Mouse (Mus musculus) A20 (cell line): ENCODE measurements around the gene Bcat1.

Experiments
- DNase-seq: peaks from one replicate; pipeline ENCODE4 v3.0.0-alpha.2; 2011; ENCODE audit warnings: low read depth, low spot score

The Bcat1 gene

GRCm38 (mm10) chr6:145056102-145056501 lies 19.9 kb downstream of the Bcat1 start:
- DNase-seq: no peak

- DNase-seq: no peak
Observed at GRCm38 (mm10) chr6:145055277-145055858, 20.6 kb downstream of the Bcat1 start.

DNA sequence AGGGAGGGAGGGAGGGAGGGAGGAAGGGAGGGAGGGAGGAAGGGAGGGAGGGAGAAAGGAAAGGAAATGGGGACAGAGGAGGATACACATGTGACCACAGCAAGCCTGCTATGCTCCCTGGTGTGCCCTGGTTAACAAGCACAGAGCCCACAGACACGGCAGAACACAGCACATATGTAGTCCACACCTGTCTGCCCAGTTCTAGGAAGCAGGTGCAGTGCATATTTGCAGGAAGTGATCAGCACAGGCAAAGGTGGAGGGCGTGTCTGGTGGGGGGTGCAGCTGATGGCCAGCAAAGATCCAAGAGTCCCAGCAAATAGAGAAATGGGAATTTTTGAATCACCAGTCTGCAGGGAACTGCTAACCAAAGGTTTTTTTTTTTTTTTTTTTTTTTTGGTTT lies 23.3 kb downstream of the Bcat1 start:
- DNase-seq: no peak

GRCm38 (mm10) chr6:145050899-145051298 lies 25.1 kb downstream of the Bcat1 start:
- no peak for DNase-seq

GRCm38 (mm10) chr6:145048131-145048997 lies 27.6 kb downstream of the Bcat1 start:
- no peak for DNase-seq

DNA sequence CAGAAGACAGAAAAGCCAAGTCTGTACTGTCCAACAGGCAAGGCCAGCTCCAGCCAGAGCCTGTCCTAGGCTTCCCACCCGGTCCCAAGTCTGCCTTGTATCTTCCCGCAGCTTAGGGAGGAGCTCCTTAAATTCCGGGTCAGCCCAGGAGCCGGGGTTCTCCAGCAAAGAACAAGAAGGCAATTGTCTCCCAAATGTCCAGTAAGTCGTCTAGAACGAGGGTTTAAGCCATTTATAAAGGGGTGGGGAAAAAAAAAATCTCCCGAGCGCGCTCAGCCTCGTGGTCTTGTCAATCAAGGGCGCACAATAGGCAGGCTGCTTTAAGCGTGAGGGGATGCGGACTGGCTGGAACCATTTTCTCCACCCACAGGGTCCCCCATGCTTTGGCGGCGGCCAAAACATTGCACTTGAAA lies 28.5 kb downstream of the Bcat1 start:
- DNase-seq: no peak

DNA sequence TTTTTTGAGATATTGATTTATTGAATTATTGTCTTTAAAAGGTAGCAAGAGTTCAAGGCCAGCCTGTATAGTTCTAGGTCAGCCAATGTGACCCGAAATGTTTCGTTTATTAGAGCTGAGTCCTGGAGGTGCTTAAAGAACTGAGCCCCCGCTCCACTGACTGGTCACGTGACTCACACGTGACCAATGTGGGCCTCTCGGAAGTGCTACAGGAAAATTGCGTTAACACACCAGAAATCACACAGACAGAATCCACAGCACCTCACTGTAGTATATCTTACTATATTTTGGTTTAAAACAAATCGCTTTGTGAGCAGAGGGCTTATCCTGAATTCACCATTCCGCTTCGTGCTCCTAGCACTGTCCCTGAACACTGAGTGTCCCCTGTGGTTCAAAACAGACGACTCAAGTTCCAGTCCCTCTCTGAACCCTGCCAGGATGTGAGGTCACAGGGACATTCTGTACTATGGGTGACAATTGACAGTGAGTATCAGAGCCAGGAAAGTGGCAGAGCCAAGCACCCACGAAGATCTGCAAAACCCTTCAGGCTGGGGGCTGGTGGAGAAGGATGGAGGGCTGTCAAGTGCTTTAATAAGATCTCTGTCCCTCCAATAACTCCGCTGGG lies 29.6 kb downstream of the Bcat1 start:
- no peak for DNase-seq

- no peak for DNase-seq
Observed at GRCm38 (mm10) chr6:145044916-145045574, 30.9 kb downstream of the Bcat1 start.

- DNase-seq: no peak
Observed at GRCm38 (mm10) chr6:145040732-145041131, 35.3 kb downstream of the Bcat1 start.

DNA sequence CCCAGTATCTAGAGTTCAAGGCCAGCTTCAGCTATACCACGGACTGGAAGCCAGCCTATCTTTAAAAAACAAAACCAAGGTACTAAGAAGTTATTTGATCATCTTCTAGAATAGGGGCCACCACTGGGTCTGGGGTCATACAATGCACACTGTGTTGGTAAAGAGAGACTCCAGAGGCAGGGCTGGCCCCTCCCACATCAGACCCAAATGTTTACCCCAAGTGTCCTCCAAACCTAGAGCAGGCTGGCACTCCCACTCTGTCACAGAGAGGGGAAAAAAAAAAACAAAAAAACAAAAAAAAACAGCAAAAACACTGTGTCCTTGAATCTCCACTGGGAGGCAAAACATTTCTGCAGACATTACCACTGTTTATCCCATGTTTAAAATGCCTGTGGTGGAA lies 38.4 kb downstream of the Bcat1 start:
- DNase-seq: no peak

GRCm38 (mm10) chr6:145035412-145035811 lies 40.6 kb downstream of the Bcat1 start:
- no peak for DNase-seq

DNA sequence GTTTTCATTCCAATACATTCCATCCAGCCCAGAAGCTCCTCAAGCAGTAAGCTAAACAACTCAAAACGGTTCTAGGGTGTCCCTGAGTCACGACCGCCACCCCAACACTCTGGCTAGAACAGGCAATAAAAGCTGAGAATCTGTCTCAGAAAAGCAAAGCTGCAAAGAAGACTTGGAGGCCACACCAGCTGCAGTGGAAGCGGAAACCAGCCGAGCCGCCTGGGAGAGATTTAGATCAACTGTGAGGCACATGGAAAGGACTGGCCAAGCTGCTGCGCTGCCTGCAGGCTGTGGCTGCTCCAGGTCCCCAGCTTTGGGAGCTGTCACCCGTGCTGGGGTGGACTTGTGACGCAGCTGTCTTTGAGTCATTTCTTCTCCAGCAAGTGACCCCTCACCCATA lies 45.4 kb downstream of the Bcat1 start:
- DNase-seq: no peak

DNA sequence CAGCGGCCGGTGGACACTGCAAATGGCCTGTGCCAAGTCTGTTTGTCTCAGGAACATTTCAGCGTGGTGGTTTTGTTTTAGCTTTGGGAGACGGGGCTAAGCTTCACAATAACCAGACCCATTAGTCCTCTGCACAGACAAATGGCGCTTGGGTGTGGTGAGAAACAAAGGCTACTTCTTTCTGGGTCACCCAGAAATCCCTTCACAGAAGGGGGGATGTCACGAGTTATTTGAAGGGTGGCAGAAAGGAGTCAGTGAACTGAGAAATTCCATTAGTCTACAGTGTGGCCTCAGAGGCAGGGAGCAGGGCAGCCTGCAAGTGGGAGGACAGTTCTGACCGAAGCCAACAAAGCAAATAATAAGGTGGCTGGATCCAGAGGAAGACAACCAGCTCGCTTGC lies 52.0 kb downstream of the Bcat1 start:
- DNase-seq: no peak

DNA sequence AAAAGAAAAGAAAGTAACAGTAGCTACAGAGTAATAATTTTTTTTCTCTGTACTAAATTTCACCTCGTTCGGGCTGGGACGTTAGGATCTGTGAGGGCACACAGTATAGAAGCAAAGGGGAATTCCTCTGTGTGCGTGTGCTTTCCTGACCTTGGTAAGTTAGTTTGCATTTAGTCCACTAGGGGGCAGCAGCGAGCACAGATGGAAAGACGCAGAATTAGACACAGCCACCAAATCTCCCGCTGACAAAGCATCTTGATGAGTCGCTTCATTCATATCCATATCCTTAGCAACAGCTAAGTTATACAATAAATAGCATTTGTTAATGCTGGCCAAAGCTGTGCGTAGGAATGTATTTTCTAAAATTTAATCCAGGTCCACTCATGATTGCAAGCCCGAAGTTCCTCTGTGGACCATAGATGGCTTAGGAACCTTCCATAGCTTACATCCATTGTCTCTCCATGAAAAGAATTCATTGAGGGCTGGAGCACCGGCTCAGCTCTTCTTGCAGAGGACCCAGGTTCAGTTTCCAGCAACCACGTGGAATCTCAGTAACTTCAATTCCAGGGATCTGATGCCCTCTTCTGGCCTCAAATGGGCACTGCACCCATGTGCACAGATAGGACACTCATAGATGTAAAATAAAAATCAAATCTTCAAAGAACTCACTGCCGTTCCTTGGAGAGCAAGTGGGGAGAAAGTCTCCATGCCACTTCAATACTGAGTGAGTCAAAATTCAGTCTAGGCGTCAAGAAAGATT lies 52.8 kb downstream of the Bcat1 start:
- peak; percentile 75 for DNase-seq

- DNase-seq: no peak
Observed at GRCm38 (mm10) chr6:145022349-145022748, 53.6 kb downstream of the Bcat1 start.

DNA sequence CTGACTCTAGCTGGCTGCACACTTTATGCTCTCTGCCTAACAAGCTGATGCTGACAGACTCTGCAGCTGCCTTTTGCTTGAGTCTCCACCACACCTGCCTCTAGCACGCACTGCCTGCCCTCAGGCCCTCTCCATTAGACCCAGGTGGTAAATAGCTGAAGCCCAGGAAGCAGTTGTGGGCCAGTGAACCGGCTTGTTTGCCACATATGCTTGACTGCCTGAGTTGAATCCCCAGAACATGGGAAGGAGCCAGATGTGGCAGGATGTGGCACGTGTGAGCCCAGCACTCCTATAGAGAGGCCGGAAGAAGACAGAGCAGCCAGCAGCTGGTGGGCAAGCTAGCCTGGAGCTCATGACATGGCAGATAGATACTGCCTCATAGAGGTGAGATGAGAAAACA lies 55.4 kb downstream of the Bcat1 start:
- peak; percentile 36 for DNase-seq

GRCm38 (mm10) chr6:145018295-145018694 lies 57.7 kb downstream of the Bcat1 start:
- no peak for DNase-seq

DNA sequence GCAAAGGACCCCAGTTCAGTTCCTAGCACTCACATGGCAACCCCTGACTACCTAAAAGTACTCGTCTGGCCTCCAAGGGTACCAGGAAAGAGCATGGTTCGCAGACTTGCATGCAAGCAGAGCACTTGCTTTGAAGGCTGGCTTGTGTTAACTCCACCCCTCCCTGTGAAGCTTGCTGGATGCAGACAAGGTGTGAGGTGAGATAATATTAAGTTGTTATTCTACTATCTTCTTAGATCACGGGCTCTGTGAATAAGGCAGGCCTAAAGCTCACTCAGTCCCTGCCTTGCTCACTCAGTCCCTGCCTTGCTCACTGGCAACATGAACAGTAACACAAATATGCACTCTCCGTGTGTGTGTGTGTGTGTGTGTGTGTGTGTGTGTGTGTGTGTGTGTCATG lies 58.5 kb downstream of the Bcat1 start:
- DNase-seq: no peak

GRCm38 (mm10) chr6:145016639-145017038 lies 59.3 kb downstream of the Bcat1 start:
- DNase-seq: no peak

DNA sequence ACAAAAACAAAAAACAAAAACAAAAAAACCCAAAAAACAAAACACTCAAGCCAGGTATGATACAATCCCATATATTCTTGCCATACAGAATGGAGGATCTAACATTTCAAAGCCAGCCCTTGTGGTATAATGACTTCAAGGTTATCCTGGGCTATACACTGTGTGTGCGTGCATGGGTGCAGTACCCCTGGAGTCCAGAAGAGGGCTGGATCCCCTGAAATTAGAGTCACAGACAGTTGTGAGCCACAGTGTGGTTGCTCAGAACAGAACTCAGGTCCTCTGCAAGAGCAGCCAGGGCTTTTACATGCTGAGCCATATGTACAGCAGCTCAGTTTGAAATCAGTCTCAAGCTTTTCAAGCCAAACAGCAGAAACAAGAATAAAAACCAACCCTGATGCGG lies 61.0 kb downstream of the Bcat1 start:
- DNase-seq: no peak

GRCm38 (mm10) chr6:145012699-145013098 lies 63.3 kb downstream of the Bcat1 start:
- no peak for DNase-seq

GRCm38 (mm10) chr6:145011141-145011540 lies 64.8 kb downstream of the Bcat1 start:
- DNase-seq: no peak
